Mouse (Mus musculus): ENCODE data around the gene Luc7l3. TPM values are rescaled to one million over a fixed set of nuclear protein-coding genes. Genes with fewer than 3 reads are reported as not detected.

The Luc7l3 gene
- total and polyA plus RNA-seq, 2 experiments, result 4.6 to 20.1 TPM

DNA sequence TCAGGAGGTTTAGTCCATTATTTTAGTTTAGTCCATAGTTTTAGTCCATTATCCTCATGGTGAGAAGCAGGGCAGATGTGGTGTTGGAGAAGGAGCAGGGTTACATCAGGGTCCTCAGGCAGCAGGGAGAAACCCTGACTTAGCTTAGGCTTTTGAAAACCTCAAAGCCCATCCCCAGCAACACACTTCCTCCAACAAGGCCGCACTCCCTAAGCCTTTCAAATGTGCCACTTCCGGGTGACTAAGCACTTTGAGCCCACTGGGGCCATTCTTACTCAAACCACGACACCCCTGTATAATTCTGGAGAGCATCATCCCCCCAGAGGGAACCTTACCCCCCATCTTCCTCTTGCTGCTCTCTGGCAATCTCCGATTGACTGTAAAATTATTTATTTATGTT is 62.0 kb downstream of the Luc7l3 start:
- Histone ChIP-seq H3K27me3 (ENCODE audit: control insufficient read depth, insufficient read depth, low read length) (no peaks in the 10 kb centered on the region), H3K79me2 (ENCODE audit: control insufficient read depth, insufficient read depth, low read length) (no peaks in the 10 kb centered on the region), H3K4me3 (ENCODE audit: insufficient read depth, low read depth, low read length) (no peak overlapping the region), H3K27ac (replicated peaks; ENCODE audit: insufficient read depth, low read depth, low read length) (no peak overlapping the region), H3K9ac (ENCODE audit: low read depth, low read length) (no peak overlapping the region), H3K36me3 (ENCODE audit: control insufficient read depth, insufficient read depth, low read length) (no peaks in the 10 kb centered on the region), H3K4me1 (ENCODE audit: control insufficient read depth, insufficient read depth, low read length) (no peaks in the 10 kb centered on the region)
- WGBS, result 80% methylated on average over 4 of the region's 4 CpGs
- no peak for DNase-seq (ENCODE audit: extremely low read depth, low read depth, low spot score)
- no peak for TF ChIP-seq CTCF (IDR thresholded peaks at IDR 0.05; ENCODE audit: low read depth, low read length)
- TF ChIP-seq POLR2A (IDR thresholded peaks at IDR 0.05; ENCODE audit: extremely low read depth, insufficient read depth, low read length), result no peak

GRCm38 (mm10) chr11:94257987-94258386 is 63.8 kb downstream of the Luc7l3 start:
- Histone ChIP-seq H3K4me3 (ENCODE audit: insufficient read depth, low read depth, low read length) (no peak overlapping the region), H3K27me3 (ENCODE audit: control insufficient read depth, insufficient read depth, low read length) (no peaks in the 10 kb centered on the region), H3K27ac (replicated peaks; ENCODE audit: insufficient read depth, low read depth, low read length) (no peak overlapping the region), H3K4me1 (ENCODE audit: control insufficient read depth, insufficient read depth, low read length) (no peaks in the 10 kb centered on the region), H3K9ac (ENCODE audit: low read depth, low read length) (no peak overlapping the region), H3K79me2 (ENCODE audit: control insufficient read depth, insufficient read depth, low read length) (no peaks in the 10 kb centered on the region), H3K36me3 (ENCODE audit: control insufficient read depth, insufficient read depth, low read length) (no peaks in the 10 kb centered on the region)
- TF ChIP-seq CTCF (IDR thresholded peaks at IDR 0.05; ENCODE audit: low read depth, low read length), result no peak
- TF ChIP-seq POLR2A (IDR thresholded peaks at IDR 0.05; ENCODE audit: extremely low read depth, insufficient read depth, low read length), result no peak
- DNase-seq (ENCODE audit: extremely low read depth, low read depth, low spot score), result no peak
- 83% methylated on average over 14 of the region's 14 CpGs for WGBS

GRCm38 (mm10) chr11:94255733-94256132 is 66.1 kb downstream of the Luc7l3 start:
- H3K4me1 ChIP-seq (ENCODE audit: control insufficient read depth, insufficient read depth, low read length), result no peaks in the 10 kb centered on the region
- TF ChIP-seq POLR2A (IDR thresholded peaks at IDR 0.05; ENCODE audit: extremely low read depth, insufficient read depth, low read length) (no peak), CTCF (IDR thresholded peaks at IDR 0.05; ENCODE audit: low read depth, low read length) (no peak)

DNA sequence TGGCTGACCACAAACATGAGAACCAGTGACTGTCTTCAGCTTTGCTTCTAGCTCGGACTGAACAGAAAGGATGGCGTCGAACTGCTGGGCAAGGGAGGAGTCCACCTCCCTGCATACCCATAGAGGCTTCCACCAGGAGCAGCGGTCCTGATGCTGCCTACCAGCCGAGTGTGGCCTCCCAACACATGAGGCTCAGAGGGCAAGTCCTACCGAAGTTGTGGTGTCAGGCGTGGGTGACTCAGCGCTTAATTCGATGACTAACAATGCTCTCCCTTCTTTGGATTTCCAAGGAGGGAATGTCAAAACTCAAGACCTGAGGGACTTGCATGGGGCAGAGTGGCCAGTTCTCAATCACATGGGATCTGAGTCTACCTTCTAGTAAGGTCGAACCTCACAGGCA is 68.1 kb downstream of the Luc7l3 start:
- H3K4me1 ChIP-seq (ENCODE audit: control insufficient read depth, insufficient read depth, low read length), result no peaks in the 10 kb centered on the region
- no peaks in the 10 kb centered on the region for H3K36me3 ChIP-seq (ENCODE audit: control insufficient read depth, insufficient read depth, low read length)
- no peak for DNase-seq (ENCODE audit: extremely low read depth, low read depth, low spot score)
- TF ChIP-seq POLR2A (IDR thresholded peaks at IDR 0.05; ENCODE audit: extremely low read depth, insufficient read depth, low read length), result no peak
- no peak for TF ChIP-seq CTCF (IDR thresholded peaks at IDR 0.05; ENCODE audit: low read depth, low read length)
- no peak overlapping the region for H3K27ac ChIP-seq (replicated peaks; ENCODE audit: insufficient read depth, low read depth, low read length)
- WGBS, result 90% methylated on average over 10 of the region's 10 CpGs
- no peak overlapping the region for H3K9ac ChIP-seq (ENCODE audit: low read depth, low read length)
- H3K79me2 ChIP-seq (ENCODE audit: control insufficient read depth, insufficient read depth, low read length), result no peaks in the 10 kb centered on the region
- H3K4me3 ChIP-seq (ENCODE audit: insufficient read depth, low read depth, low read length), result no peak overlapping the region
- no peaks in the 10 kb centered on the region for H3K27me3 ChIP-seq (ENCODE audit: control insufficient read depth, insufficient read depth, low read length)

More at GRCm38 (mm10) chr11:94255733-94256132, 66.1 kb downstream of the Luc7l3 start:
- H3K79me2 ChIP-seq (ENCODE audit: control insufficient read depth, insufficient read depth, low read length), result no peaks in the 10 kb centered on the region
- H3K4me3 ChIP-seq (ENCODE audit: insufficient read depth, low read depth, low read length), result no peak overlapping the region
- no peak for DNase-seq (ENCODE audit: extremely low read depth, low read depth, low spot score)
- no peak overlapping the region for H3K27ac ChIP-seq (replicated peaks; ENCODE audit: insufficient read depth, low read depth, low read length)
- H3K36me3 ChIP-seq (ENCODE audit: control insufficient read depth, insufficient read depth, low read length), result no peaks in the 10 kb centered on the region
- no peaks in the 10 kb centered on the region for H3K27me3 ChIP-seq (ENCODE audit: control insufficient read depth, insufficient read depth, low read length)
- H3K9ac ChIP-seq (ENCODE audit: low read depth, low read length), result no peak overlapping the region
- 82% methylated on average over 5 of the region's 5 CpGs for WGBS

GRCm38 (mm10) chr11:94253156-94253555 is 68.6 kb downstream of the Luc7l3 start:
- WGBS, result 78% methylated on average over 9 of the region's 9 CpGs
- Histone ChIP-seq H3K4me1 (ENCODE audit: control insufficient read depth, insufficient read depth, low read length) (no peaks in the 10 kb centered on the region), H3K36me3 (ENCODE audit: control insufficient read depth, insufficient read depth, low read length) (no peaks in the 10 kb centered on the region), H3K79me2 (ENCODE audit: control insufficient read depth, insufficient read depth, low read length) (no peaks in the 10 kb centered on the region), H3K27me3 (ENCODE audit: control insufficient read depth, insufficient read depth, low read length) (no peaks in the 10 kb centered on the region), H3K4me3 (ENCODE audit: insufficient read depth, low read depth, low read length) (no peak overlapping the region), H3K27ac (replicated peaks; ENCODE audit: insufficient read depth, low read depth, low read length) (no peak overlapping the region), H3K9ac (ENCODE audit: low read depth, low read length) (no peak overlapping the region)
- DNase-seq (ENCODE audit: extremely low read depth, low read depth, low spot score), result no peak
- no peak for TF ChIP-seq POLR2A (IDR thresholded peaks at IDR 0.05; ENCODE audit: extremely low read depth, insufficient read depth, low read length)
- no peak for TF ChIP-seq CTCF (IDR thresholded peaks at IDR 0.05; ENCODE audit: low read depth, low read length)

GRCm38 (mm10) chr11:94246789-94247061 is 75.1 kb downstream of the Luc7l3 start:
- 72% methylated on average over 8 of the region's 8 CpGs for WGBS
- no peaks in the 10 kb centered on the region for H3K4me1 ChIP-seq (ENCODE audit: control insufficient read depth, insufficient read depth, low read length)
- no peaks in the 10 kb centered on the region for H3K36me3 ChIP-seq (ENCODE audit: control insufficient read depth, insufficient read depth, low read length)
- DNase-seq (ENCODE audit: extremely low read depth, low read depth, low spot score), result no peak
- no peak overlapping the region for H3K9ac ChIP-seq (ENCODE audit: low read depth, low read length)
- TF ChIP-seq CTCF (IDR thresholded peaks at IDR 0.05; ENCODE audit: low read depth, low read length) (no peak), POLR2A (IDR thresholded peaks at IDR 0.05; ENCODE audit: extremely low read depth, insufficient read depth, low read length) (no peak)
- H3K4me3 ChIP-seq (ENCODE audit: insufficient read depth, low read depth, low read length), result no peak overlapping the region
- no peaks in the 10 kb centered on the region for H3K79me2 ChIP-seq (ENCODE audit: control insufficient read depth, insufficient read depth, low read length)
- H3K27me3 ChIP-seq (ENCODE audit: control insufficient read depth, insufficient read depth, low read length), result peaks cover 3% of the 10 kb centered on the region; the same call in 1 of the 2 replicates
- no peak overlapping the region for H3K27ac ChIP-seq (replicated peaks; ENCODE audit: insufficient read depth, low read depth, low read length)

All from liver, adult 2 months (tissue).